Mouse (Mus musculus): ENCODE results near the gene Pim1.
"Not testable (repeated sequence)": the region's sequence is repeated elsewhere in the genome, so short reads cannot be mapped to it uniquely, and the experiment has no call there.

The Pim1 gene

GRCm38 (mm10) chr17:29490713-29491581 is at the start of gene Pim1:
Pim1 (plus strand) TSS chr17:29490753.
- DNase-seq (ENCODE audit: low spot score): peak; percentile 73

- DNase-seq (ENCODE audit: low spot score): no peak
Observed at GRCm38 (mm10) chr17:29441562-29441961, 49.0 kb upstream of the Pim1 start.

- DNase-seq (ENCODE audit: low spot score): no peak
Observed at GRCm38 (mm10) chr17:29442131-29442557, 48.4 kb upstream of the Pim1 start.

GRCm38 (mm10) chr17:29443724-29444123 is 46.8 kb upstream of the Pim1 start:
- DNase-seq (ENCODE audit: low spot score): peak; percentile 48

GRCm38 (mm10) chr17:29445072-29445471 is 45.5 kb upstream of the Pim1 start:
- DNase-seq (ENCODE audit: low spot score): no peak

- peak; percentile 65 for DNase-seq (ENCODE audit: low spot score)
Observed at GRCm38 (mm10) chr17:29447323-29447722, 43.2 kb upstream of the Pim1 start.

GRCm38 (mm10) chr17:29448055-29448454 is 42.5 kb upstream of the Pim1 start:
- no peak for DNase-seq (ENCODE audit: low spot score)

GRCm38 (mm10) chr17:29448561-29448960 is 42.0 kb upstream of the Pim1 start:
- DNase-seq (ENCODE audit: low spot score): no peak

GRCm38 (mm10) chr17:29450899-29451840 is 39.4 kb upstream of the Pim1 start:
- no peak for DNase-seq (ENCODE audit: low spot score)

GRCm38 (mm10) chr17:29451841-29452210 is 38.7 kb upstream of the Pim1 start:
- no peak for DNase-seq (ENCODE audit: low spot score)

- DNase-seq (ENCODE audit: low spot score): not testable (repeated sequence)
Observed at GRCm38 (mm10) chr17:29454119-29454518, 36.4 kb upstream of the Pim1 start.

GRCm38 (mm10) chr17:29455411-29456120 is 35.0 kb upstream of the Pim1 start:
- no peak for DNase-seq (ENCODE audit: low spot score)

- no peak for DNase-seq (ENCODE audit: low spot score)
Observed at GRCm38 (mm10) chr17:29456476-29456875, 34.1 kb upstream of the Pim1 start.

GRCm38 (mm10) chr17:29456926-29457325 is 33.6 kb upstream of the Pim1 start:
- DNase-seq (ENCODE audit: low spot score): no peak

GRCm38 (mm10) chr17:29457795-29458560 is 32.6 kb upstream of the Pim1 start:
- DNase-seq (ENCODE audit: low spot score): no peak

GRCm38 (mm10) chr17:29459321-29460118 is 31.0 kb upstream of the Pim1 start:
- DNase-seq (ENCODE audit: low spot score): no peak

- no peak for DNase-seq (ENCODE audit: low spot score)
Observed at GRCm38 (mm10) chr17:29460119-29460505, 30.4 kb upstream of the Pim1 start.

GRCm38 (mm10) chr17:29463627-29464026 is 26.9 kb upstream of the Pim1 start:
- no peak for DNase-seq (ENCODE audit: low spot score)

GRCm38 (mm10) chr17:29464068-29464467 is 26.5 kb upstream of the Pim1 start:
- no peak for DNase-seq (ENCODE audit: low spot score)

GRCm38 (mm10) chr17:29464519-29465140 is 25.9 kb upstream of the Pim1 start:
- DNase-seq (ENCODE audit: low spot score): no peak

Data from spleen, adult 12 weeks (tissue).